Mouse (Mus musculus) forebrain, embryonic 10.5 days (tissue): ENCODE measurements around the gene Ambra1. TPM values are rescaled to one million over a fixed set of nuclear protein-coding genes. Genes with fewer than 3 reads are reported as not detected.
A peak's percentile ranks its signal among the peaks of the same experiment; 100 is the strongest.

Experiments
- DNase-seq: peaks from one replicate; pipeline ENCODE4 v3.0.0-alpha.2; 2017; ENCODE audit warnings: low spot score; ENCODE audit errors: extremely low spot score
- H3K27ac ChIP-seq: fragments of 300-500 bp; sonication (generic); 2 replicates; pipeline ENCODE4 v1.5.1; 2016; ENCODE audit warnings: mild to moderate bottlenecking
- H3K27me3 ChIP-seq: fragments of 300-500 bp; sonication (generic); 2 replicates; pipeline ENCODE4 v1.6.1; 2016; ENCODE audit warnings: mild to moderate bottlenecking; ENCODE audit not compliant: poor library complexity, severe bottlenecking
- H3K36me3 ChIP-seq: fragments of 300-500 bp; sonication (generic); replicated peaks from 2 replicates; pipeline ENCODE4 v1.6.1; 2016; ENCODE audit warnings: mild to moderate bottlenecking, moderate library complexity
- H3K4me1 ChIP-seq: fragments of 300-500 bp; sonication (generic); 2 replicates; pipeline ENCODE4 v1.6.1; 2016
- H3K4me3 ChIP-seq: fragments of 300-500 bp; sonication (generic); 2 replicates; pipeline ENCODE4 v1.5.1; 2016; ENCODE audit warnings: mild to moderate bottlenecking, moderate library complexity
- H3K9me3 ChIP-seq: fragments of 300-500 bp; sonication (generic); 2 replicates; pipeline ENCODE4 v1.6.1; 2016; ENCODE audit warnings: mild to moderate bottlenecking, moderate library complexity
- WGBS: fragments of 180-500 bp; shearing (Covaris S2); methylation state at CpG from one replicate; pipeline ENCODE4 v1.1.7; 2016; 5-methylcytosine and 5-hydroxymethylcytosine counted together
- polyA plus RNA-seq: library from polyadenylated mRNA; unstranded; fragments of >200 nt; fragmentation: Nextera tagmentation; extraction: Ambion mirVana; gene quantifications from 2 replicates; pipeline ENCODE4 v1.2.1, GENCODE M21; 2016

The Ambra1 gene
- polyA plus RNA-seq, 1 experiment from 2014 or later: 23.2 TPM

- peaks cover 58% of the 10 kb centered on the region for H3K4me1 ChIP-seq
- 86% methylated on average over 4 of the region's 4 CpGs for WGBS
- DNase-seq: no peak
- peaks cover 15% of the 10 kb centered on the region for H3K36me3 ChIP-seq
- no peaks in the 10 kb centered on the region for H3K9me3 ChIP-seq
- H3K27ac ChIP-seq: no peak overlapping the region
- no peaks in the 10 kb centered on the region for H3K27me3 ChIP-seq
- H3K4me3 ChIP-seq: no peak overlapping the region
These were observed 225.2 kb downstream of the Ambra1 start for GRCm38 (mm10) chr2:91955121-91955591.

- DNase-seq: no peak
- H3K36me3 ChIP-seq: peaks cover 21% of the 10 kb centered on the region
- no peaks in the 10 kb centered on the region for H3K9me3 ChIP-seq
- H3K4me3 ChIP-seq: no peak overlapping the region
- no peak overlapping the region for H3K27ac ChIP-seq
- 83% methylated on average over 6 of the region's 6 CpGs for WGBS
- H3K4me1 ChIP-seq: peaks cover 56% of the 10 kb centered on the region
- no peaks in the 10 kb centered on the region for H3K27me3 ChIP-seq
These were observed 225.9 kb downstream of the Ambra1 start for GRCm38 (mm10) chr2:91955875-91956274.

GRCm38 (mm10) chr2:91957096-91957495 lies 227.2 kb downstream of the Ambra1 start:
- DNase-seq: no peak
- H3K36me3 ChIP-seq: peaks cover 21% of the 10 kb centered on the region
- H3K4me3 ChIP-seq: no peak overlapping the region
- no peaks in the 10 kb centered on the region for H3K27me3 ChIP-seq
- 76% methylated on average over 4 of the region's 4 CpGs for WGBS
- no peaks in the 10 kb centered on the region for H3K9me3 ChIP-seq
- H3K4me1 ChIP-seq: peaks cover 66% of the 10 kb centered on the region
- no peak overlapping the region for H3K27ac ChIP-seq

- Histone ChIP-seq H3K27ac (no peak overlapping the region), H3K4me1 (peaks cover 76% of the 10 kb centered on the region), H3K9me3 (no peaks in the 10 kb centered on the region), H3K4me3 (no peak overlapping the region), H3K36me3 (peaks cover 21% of the 10 kb centered on the region), H3K27me3 (no peaks in the 10 kb centered on the region)
- DNase-seq: no peak
- 87% methylated on average over 8 of the region's 8 CpGs for WGBS
These were observed 228.1 kb downstream of the Ambra1 start for GRCm38 (mm10) chr2:91958049-91958448.

GRCm38 (mm10) chr2:91958701-91959457 lies 228.9 kb downstream of the Ambra1 start:
- no peak overlapping the region for H3K4me3 ChIP-seq
- peaks cover 79% of the 10 kb centered on the region for H3K4me1 ChIP-seq
- H3K36me3 ChIP-seq: peaks cover 21% of the 10 kb centered on the region
- H3K27me3 ChIP-seq: peaks cover under 1% of the 10 kb centered on the region; the same call in 1 of the 2 replicates
- no peak overlapping the region for H3K27ac ChIP-seq
- 55% methylated on average over 10 of the region's 10 CpGs for WGBS
- DNase-seq: peak; percentile 32
- no peaks in the 10 kb centered on the region for H3K9me3 ChIP-seq

GRCm38 (mm10) chr2:91959544-91960410 lies 229.8 kb downstream of the Ambra1 start:
- peaks cover 21% of the 10 kb centered on the region for H3K36me3 ChIP-seq

GRCm38 (mm10) chr2:91960459-91960858 lies 230.5 kb downstream of the Ambra1 start:
- no peak for DNase-seq
- Histone ChIP-seq H3K4me3 (no peak overlapping the region), H3K9me3 (no peaks in the 10 kb centered on the region), H3K27me3 (peaks cover 16% of the 10 kb centered on the region), H3K4me1 (peaks cover 81% of the 10 kb centered on the region), H3K36me3 (peaks cover 21% of the 10 kb centered on the region), H3K27ac (no peak overlapping the region)
- WGBS: 96% methylated on average over 5 of the region's 5 CpGs

More at GRCm38 (mm10) chr2:91959544-91960410, 229.8 kb downstream of the Ambra1 start:
- Histone ChIP-seq H3K27me3 (peaks cover 9% of the 10 kb centered on the region), H3K4me1 (peaks cover 80% of the 10 kb centered on the region), H3K4me3 (no peak overlapping the region), H3K9me3 (no peaks in the 10 kb centered on the region), H3K27ac (no peak overlapping the region)
- DNase-seq: peak; percentile 14
- 83% methylated on average over 11 of the region's 11 CpGs for WGBS

- Histone ChIP-seq H3K9me3 (no peaks in the 10 kb centered on the region), H3K4me1 (peaks cover 75% of the 10 kb centered on the region), H3K36me3 (peaks cover 14% of the 10 kb centered on the region; the same call in 1 of the 2 replicates), H3K4me3 (peak overlapping the region; percentile 90), H3K27ac (peak overlapping the region; percentile 91), H3K27me3 (peaks cover 33% of the 10 kb centered on the region)
- 71% methylated on average over 4 of the region's 4 CpGs for WGBS
- peak; percentile 21 for DNase-seq
These were observed 232.2 kb downstream of the Ambra1 start for GRCm38 (mm10) chr2:91961901-91962761.

GRCm38 (mm10) chr2:91962864-91963401 lies 233.0 kb downstream of the Ambra1 start:
- Histone ChIP-seq H3K4me1 (peaks cover 70% of the 10 kb centered on the region), H3K36me3 (peaks cover 14% of the 10 kb centered on the region; the same call in 1 of the 2 replicates), H3K4me3 (peak overlapping the region; percentile 90), H3K27ac (peak overlapping the region; percentile 91), H3K27me3 (peaks cover 34% of the 10 kb centered on the region), H3K9me3 (no peaks in the 10 kb centered on the region)
- no peak for DNase-seq
- WGBS: under 1% methylated on average over 39 of the region's 39 CpGs

GRCm38 (mm10) chr2:91963443-91963932 lies 233.6 kb downstream of the Ambra1 start:
- Histone ChIP-seq H3K4me3 (peak overlapping the region; percentile 90), H3K27me3 (peaks cover 34% of the 10 kb centered on the region), H3K27ac (peak overlapping the region; percentile 91), H3K9me3 (no peaks in the 10 kb centered on the region), H3K36me3 (peaks cover 14% of the 10 kb centered on the region; the same call in 1 of the 2 replicates), H3K4me1 (peaks cover 74% of the 10 kb centered on the region)
- peak; percentile 93 for DNase-seq
- under 1% methylated on average over 57 of the region's 57 CpGs for WGBS

GRCm38 (mm10) chr2:91964610-91965204 lies 234.8 kb downstream of the Ambra1 start:
- 85% methylated on average over 3 of the region's 3 CpGs for WGBS
- Histone ChIP-seq H3K4me1 (peaks cover 64% of the 10 kb centered on the region), H3K27ac (peak overlapping the region; percentile 76), H3K9me3 (no peaks in the 10 kb centered on the region), H3K27me3 (peaks cover 42% of the 10 kb centered on the region), H3K36me3 (peaks cover 9% of the 10 kb centered on the region; the same call in 1 of the 2 replicates), H3K4me3 (peak overlapping the region; percentile 38)
- no peak for DNase-seq
